Mouse (Mus musculus): ENCODE results near the gene Abcf2. TPM values are rescaled to one million over a fixed set of nuclear protein-coding genes. Genes with fewer than 3 reads are reported as not detected.
A peak's percentile ranks its signal among the peaks of the same experiment; 100 is the strongest.

Abcf2 gene
- polyA plus RNA-seq, 1 experiment from 2014 or later, result 57.4 TPM

DNA sequence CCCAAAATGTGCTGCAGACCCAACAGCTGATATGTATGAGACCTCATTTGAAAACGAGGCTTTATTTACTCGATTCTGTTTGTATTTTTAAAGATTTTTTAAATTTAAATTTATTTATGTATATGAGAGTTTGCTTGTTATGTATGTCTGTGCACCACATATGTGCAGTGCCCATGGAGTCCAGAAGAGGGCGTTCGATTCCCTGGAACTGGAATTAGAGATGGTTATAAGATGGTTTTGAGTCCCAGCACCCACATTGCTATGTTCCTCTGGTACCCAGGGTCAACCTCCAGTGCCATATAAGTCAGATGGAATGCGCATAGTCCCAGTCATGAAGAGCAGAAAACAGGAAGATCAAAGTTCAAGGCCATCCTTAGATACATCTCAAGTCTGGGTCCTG, 43.0 kb downstream of the Abcf2 start:
- Histone ChIP-seq H3K9ac (ENCODE audit: low read length) (no peak overlapping the region), H3K4me1 (ENCODE audit: control insufficient read depth in 2 of 2, insufficient read depth in 2 of 2, low read length in 2 of 2) (0 out of 4 replicates have a peak, but pooled peaks cover 0 to 1% of the 10 kb centered on the region in 2 experiments), H3K9me3 (ENCODE audit: control insufficient read depth, low read length) (no peaks in the 10 kb centered on the region), H3K27me3 (ENCODE audit: control insufficient read depth, insufficient read depth, low read length) (peaks cover 25% of the 10 kb centered on the region), H3K27ac (replicated peaks in 1 of 2; ENCODE audit: control insufficient read depth in 1 of 2, insufficient read depth in 1 of 2, low read depth in 2 of 2, low read length in 2 of 2) (no peak overlapping the region), H3K4me2 (ENCODE audit: low read length) (no peak overlapping the region), H3K36me3 (ENCODE audit: control insufficient read depth, insufficient read depth, low read length) (no peaks in the 10 kb centered on the region; the same call in 1 of the 2 replicates), H3K4me3 (ENCODE audit: control insufficient read depth in 1 of 2, insufficient read depth in 1 of 2, low read depth in 1 of 2, low read length in 2 of 2) (no peak overlapping the region)
- 45% methylated on average over 5 of the region's 5 CpGs for WGBS
- no peak for ATAC-seq (ENCODE audit: insufficient number of reproducible peaks, insufficient read depth, low FRiP score, low read depth)

DNA sequence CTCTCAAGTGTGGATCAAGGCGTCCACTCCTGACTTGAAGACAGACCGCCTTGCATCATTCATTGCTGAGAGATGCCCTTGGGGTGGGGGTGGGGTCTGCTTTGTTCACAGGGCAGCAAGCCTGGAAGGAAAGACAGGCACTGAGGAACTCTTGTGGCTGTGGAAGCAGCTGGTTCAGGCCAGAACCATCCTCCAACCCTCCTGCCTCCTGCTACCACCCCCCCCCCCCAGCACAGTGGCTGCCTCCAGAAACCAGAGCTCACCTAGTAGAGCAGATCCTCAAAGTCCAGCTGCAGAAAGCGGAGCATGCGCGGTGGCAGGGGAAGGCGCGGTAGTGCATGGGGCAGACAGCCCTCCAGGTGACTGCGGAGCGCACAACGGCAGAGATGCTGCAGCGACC, 43.9 kb downstream of the Abcf2 start:
- Histone ChIP-seq H3K27me3 (ENCODE audit: control insufficient read depth, insufficient read depth, low read length) (peaks cover 34% of the 10 kb centered on the region), H3K36me3 (ENCODE audit: control insufficient read depth, insufficient read depth, low read length) (no peaks in the 10 kb centered on the region; the same call in 1 of the 2 replicates), H3K9me3 (ENCODE audit: control insufficient read depth, low read length) (no peaks in the 10 kb centered on the region), H3K9ac (ENCODE audit: low read length) (no peak overlapping the region), H3K27ac (replicated peaks in 1 of 2; ENCODE audit: control insufficient read depth in 1 of 2, insufficient read depth in 1 of 2, low read depth in 2 of 2, low read length in 2 of 2) (no peak overlapping the region), H3K4me2 (ENCODE audit: low read length) (no peak overlapping the region), H3K4me3 (ENCODE audit: control insufficient read depth in 1 of 2, insufficient read depth in 1 of 2, low read depth in 1 of 2, low read length in 2 of 2) (no peak overlapping the region), H3K4me1 (ENCODE audit: control insufficient read depth in 2 of 2, insufficient read depth in 2 of 2, low read length in 2 of 2) (no peaks in the 10 kb centered on the region)
- no peak for ATAC-seq (ENCODE audit: insufficient number of reproducible peaks, insufficient read depth, low FRiP score, low read depth)
- 61% methylated on average over 11 of the region's 11 CpGs for WGBS

- Histone ChIP-seq H3K36me3 (ENCODE audit: control insufficient read depth, insufficient read depth, low read length) (no peaks in the 10 kb centered on the region), H3K4me3 (ENCODE audit: control insufficient read depth in 1 of 2, insufficient read depth in 1 of 2, low read depth in 1 of 2, low read length in 2 of 2) (no peak overlapping the region), H3K4me1 (ENCODE audit: control insufficient read depth in 2 of 2, insufficient read depth in 2 of 2, low read length in 2 of 2) (peaks cover 2 to 12% of the 10 kb centered on the region in 2 experiments; a peak in 3 of 4 replicates), H3K4me2 (ENCODE audit: low read length) (no peak overlapping the region), H3K9ac (ENCODE audit: low read length) (no peak overlapping the region), H3K27me3 (ENCODE audit: control insufficient read depth, insufficient read depth, low read length) (peaks cover 65% of the 10 kb centered on the region), H3K9me3 (ENCODE audit: control insufficient read depth, low read length) (no peaks in the 10 kb centered on the region), H3K27ac (replicated peaks in 1 of 2; ENCODE audit: control insufficient read depth in 1 of 2, insufficient read depth in 1 of 2, low read depth in 2 of 2, low read length in 2 of 2) (no peak overlapping the region)
- ATAC-seq (ENCODE audit: insufficient number of reproducible peaks, insufficient read depth, low FRiP score, low read depth), result peak; percentile 48
- 19% methylated on average over 24 of the region's 24 CpGs for WGBS
These were observed 47.1 kb downstream of the Abcf2 start for GRCm38 (mm10) chr5:24530042-24530689.

DNA sequence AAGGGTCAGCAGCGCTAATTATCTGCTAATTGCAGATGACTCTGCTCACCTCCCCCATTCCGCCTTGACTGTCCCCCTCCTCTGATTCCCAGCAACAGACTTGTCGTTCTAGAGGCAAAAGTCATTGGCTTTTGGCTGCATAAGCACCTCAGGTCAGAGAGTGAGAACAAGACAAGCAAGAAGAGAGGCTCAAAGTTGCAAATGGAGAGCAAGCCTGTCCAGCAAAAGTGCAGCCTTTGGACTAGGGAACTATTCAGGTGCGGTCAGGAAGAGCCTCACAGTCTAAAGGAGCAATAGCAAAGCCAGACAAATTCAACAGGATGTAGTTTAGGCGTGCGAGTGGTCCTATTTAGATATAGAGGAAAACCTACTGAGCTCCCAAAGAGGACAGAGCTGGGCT, 49.5 kb downstream of the Abcf2 start:
- ATAC-seq (ENCODE audit: insufficient number of reproducible peaks, insufficient read depth, low FRiP score, low read depth), result no peak
- H3K4me3 ChIP-seq (ENCODE audit: control insufficient read depth in 1 of 2, insufficient read depth in 1 of 2, low read depth in 1 of 2, low read length in 2 of 2), result no peak overlapping the region
- 19% methylated on average over 6 of the region's 6 CpGs for WGBS
- peaks cover 87% of the 10 kb centered on the region for H3K27me3 ChIP-seq (ENCODE audit: control insufficient read depth, insufficient read depth, low read length)
- no peak overlapping the region for H3K9ac ChIP-seq (ENCODE audit: low read length)
- no peak overlapping the region for H3K4me2 ChIP-seq (ENCODE audit: low read length)
- H3K9me3 ChIP-seq (ENCODE audit: control insufficient read depth, low read length), result no peaks in the 10 kb centered on the region
- no peaks in the 10 kb centered on the region for H3K36me3 ChIP-seq (ENCODE audit: control insufficient read depth, insufficient read depth, low read length)
- H3K4me1 ChIP-seq (ENCODE audit: control insufficient read depth in 2 of 2, insufficient read depth in 2 of 2, low read length in 2 of 2), result peaks cover 2 to 12% of the 10 kb centered on the region in 2 experiments; a peak in 3 of 4 replicates
- no peak overlapping the region for H3K27ac ChIP-seq (replicated peaks in 1 of 2; ENCODE audit: control insufficient read depth in 1 of 2, insufficient read depth in 1 of 2, low read depth in 2 of 2, low read length in 2 of 2)

DNA sequence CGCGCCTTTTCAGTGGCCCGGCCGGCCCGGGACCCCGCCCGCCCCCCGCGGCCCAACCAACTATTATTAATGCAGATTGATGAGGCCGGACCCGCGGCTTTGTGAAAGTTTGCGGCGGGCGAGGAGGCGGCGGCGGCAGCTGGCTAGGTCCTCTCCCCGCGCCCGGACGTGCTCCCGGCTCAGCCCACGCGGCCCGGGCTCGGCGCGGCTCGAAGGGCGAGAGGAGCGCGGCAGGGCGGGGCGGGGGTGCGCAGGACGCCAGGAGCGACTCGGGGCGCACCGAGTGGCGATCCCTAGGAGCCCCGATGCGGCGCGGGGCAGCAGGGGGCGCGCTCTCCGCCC, 50.4 kb downstream of the Abcf2 start, which contains the start of gene Gbx1:
TSS of gene Gbx1 (minus strand) at position 314 of the 342 bp plus-strand sequence.
- peaks cover 2 to 12% of the 10 kb centered on the region in 2 experiments; a peak in 3 of 4 replicates for H3K4me1 ChIP-seq (ENCODE audit: control insufficient read depth in 2 of 2, insufficient read depth in 2 of 2, low read length in 2 of 2)
- H3K9ac ChIP-seq (ENCODE audit: low read length), result peak within 1 kb of the TSS; percentile 48; the same call in 1 of the 2 replicates
- H3K36me3 ChIP-seq (ENCODE audit: control insufficient read depth, insufficient read depth, low read length), result no peaks in the 10 kb centered on the region
- under 1% methylated on average over 31 of the region's 49 CpGs for WGBS
- H3K4me2 ChIP-seq (ENCODE audit: low read length), result peak within 1 kb of the TSS; percentile 78
- H3K27ac ChIP-seq (replicated peaks in 1 of 2; ENCODE audit: control insufficient read depth in 1 of 2, insufficient read depth in 1 of 2, low read depth in 2 of 2, low read length in 2 of 2), result no peak within 1 kb of the TSS
- H3K9me3 ChIP-seq (ENCODE audit: control insufficient read depth, low read length), result no peaks in the 10 kb centered on the region
- H3K27me3 ChIP-seq (ENCODE audit: control insufficient read depth, insufficient read depth, low read length), result peaks cover 95% of the 10 kb centered on the region
- peak within 1 kb of the TSS; percentile 29 to 42; a peak in 3 of 4 replicates for H3K4me3 ChIP-seq (ENCODE audit: control insufficient read depth in 1 of 2, insufficient read depth in 1 of 2, low read depth in 1 of 2, low read length in 2 of 2)
- ATAC-seq (ENCODE audit: insufficient number of reproducible peaks, insufficient read depth, low FRiP score, low read depth), result 0 out of 2 replicates have a peak, but pooled peaks have one; percentile 9

DNA sequence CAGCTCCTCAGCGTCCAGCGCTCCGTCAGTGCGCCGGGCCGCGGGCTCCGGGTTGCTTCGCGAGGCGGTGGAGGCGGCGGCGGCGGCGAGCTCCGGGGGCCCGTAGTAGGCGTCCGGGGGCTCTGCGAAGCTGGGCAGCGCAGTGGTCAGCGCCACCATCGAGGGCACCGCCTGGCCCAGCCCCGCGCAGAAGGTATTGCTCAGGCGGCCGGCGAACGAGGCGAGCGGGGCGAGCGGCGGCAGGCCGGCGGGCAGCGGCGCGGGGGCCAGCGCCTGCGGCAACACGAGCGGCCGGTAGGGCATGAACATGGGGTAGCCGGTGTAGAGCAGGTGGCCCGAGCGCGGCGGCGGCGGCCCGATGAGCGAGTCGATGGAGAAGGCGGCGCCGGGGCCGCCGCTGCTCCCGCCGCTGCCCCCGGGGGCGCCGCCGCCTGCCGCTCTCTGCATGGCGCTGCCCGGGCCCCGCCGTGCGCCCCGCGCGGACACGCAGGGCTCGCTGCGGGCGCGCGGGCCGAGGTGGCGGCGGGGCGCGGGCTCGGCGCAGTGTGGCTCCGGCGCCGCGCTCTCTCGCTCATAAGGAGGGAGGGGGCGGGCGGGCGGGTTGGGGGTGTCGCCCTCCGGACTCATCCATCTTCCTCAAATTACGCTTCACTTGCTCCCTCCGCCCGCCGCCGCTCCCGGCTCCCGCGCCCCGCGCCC, 50.9 kb downstream of the Abcf2 start:
- peak overlapping the region; percentile 48; the same call in 1 of the 2 replicates for H3K9ac ChIP-seq (ENCODE audit: low read length)
- under 1% methylated on average over 90 of the region's 109 CpGs for WGBS
- ATAC-seq (ENCODE audit: insufficient number of reproducible peaks, insufficient read depth, low FRiP score, low read depth), result no peak

DNA sequence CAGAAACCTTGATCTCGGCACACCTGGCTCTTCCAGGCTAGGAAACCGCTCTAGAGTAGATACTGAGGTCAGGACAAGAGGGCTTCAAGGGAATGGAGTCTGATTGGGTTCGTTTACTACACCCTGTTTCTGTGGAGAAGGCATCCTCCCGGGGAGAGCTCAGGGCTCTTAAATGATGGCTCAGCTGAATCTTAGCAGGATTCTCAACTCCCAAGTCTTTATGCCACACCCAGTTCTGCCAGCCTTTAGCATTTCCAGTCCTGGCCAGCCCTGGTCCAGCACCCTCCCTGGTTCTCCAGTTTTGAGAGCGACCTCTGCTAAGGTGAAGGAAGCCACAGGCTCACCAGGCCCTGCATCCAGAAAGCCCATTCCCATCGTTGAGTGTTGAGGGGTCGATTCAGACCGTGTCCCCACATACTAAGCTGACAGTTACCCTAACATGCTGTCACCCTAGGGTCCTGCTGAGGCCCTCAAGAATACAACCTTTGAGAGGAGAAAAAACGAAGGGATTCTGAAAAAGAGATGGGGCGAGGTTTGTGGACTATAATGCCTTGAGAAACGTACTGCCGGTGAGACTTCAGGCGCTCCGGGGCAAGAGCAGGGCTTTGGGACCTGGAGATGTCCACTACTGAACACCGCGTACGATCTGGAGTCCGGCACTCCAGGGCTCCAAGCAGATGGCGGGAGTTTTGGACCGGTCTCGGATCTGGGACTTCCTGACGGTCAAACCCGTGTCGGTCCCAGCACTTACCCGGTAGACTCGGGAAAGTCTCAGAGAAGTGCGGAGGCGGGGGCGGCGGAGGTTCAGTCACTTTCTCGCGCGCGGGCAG, 51.7 kb downstream of the Abcf2 start:
- ATAC-seq (ENCODE audit: insufficient number of reproducible peaks, insufficient read depth, low FRiP score, low read depth), result no peak
- 4% methylated on average over 34 of the region's 34 CpGs for WGBS
- H3K9me3 ChIP-seq (ENCODE audit: control insufficient read depth, low read length), result no peaks in the 10 kb centered on the region
- H3K4me1 ChIP-seq (ENCODE audit: control insufficient read depth in 2 of 2, insufficient read depth in 2 of 2, low read length in 2 of 2), result peaks cover 2 to 12% of the 10 kb centered on the region in 2 experiments; a peak in 3 of 4 replicates
- no peak overlapping the region for H3K27ac ChIP-seq (replicated peaks in 1 of 2; ENCODE audit: control insufficient read depth in 1 of 2, insufficient read depth in 1 of 2, low read depth in 2 of 2, low read length in 2 of 2)
- peak overlapping the region; percentile 48; the same call in 1 of the 2 replicates for H3K9ac ChIP-seq (ENCODE audit: low read length)
- peak overlapping the region; percentile 29 to 42; a peak in 3 of 4 replicates for H3K4me3 ChIP-seq (ENCODE audit: control insufficient read depth in 1 of 2, insufficient read depth in 1 of 2, low read depth in 1 of 2, low read length in 2 of 2)
- peak overlapping the region; percentile 78 for H3K4me2 ChIP-seq (ENCODE audit: low read length)
- H3K36me3 ChIP-seq (ENCODE audit: control insufficient read depth, insufficient read depth, low read length), result no peaks in the 10 kb centered on the region
- H3K27me3 ChIP-seq (ENCODE audit: control insufficient read depth, insufficient read depth, low read length), result peaks cover 91% of the 10 kb centered on the region

More for the DNA sequence above, 50.9 kb downstream of the Abcf2 start:
- Histone ChIP-seq H3K4me1 (ENCODE audit: control insufficient read depth in 2 of 2, insufficient read depth in 2 of 2, low read length in 2 of 2) (peaks cover 2 to 12% of the 10 kb centered on the region in 2 experiments; a peak in 3 of 4 replicates), H3K36me3 (ENCODE audit: control insufficient read depth, insufficient read depth, low read length) (no peaks in the 10 kb centered on the region), H3K9me3 (ENCODE audit: control insufficient read depth, low read length) (no peaks in the 10 kb centered on the region), H3K4me3 (ENCODE audit: control insufficient read depth in 1 of 2, insufficient read depth in 1 of 2, low read depth in 1 of 2, low read length in 2 of 2) (peak overlapping the region; percentile 29 to 42; a peak in 3 of 4 replicates), H3K27ac (replicated peaks in 1 of 2; ENCODE audit: control insufficient read depth in 1 of 2, insufficient read depth in 1 of 2, low read depth in 2 of 2, low read length in 2 of 2) (no peak overlapping the region), H3K27me3 (ENCODE audit: control insufficient read depth, insufficient read depth, low read length) (peaks cover 96% of the 10 kb centered on the region), H3K4me2 (ENCODE audit: low read length) (peak overlapping the region; percentile 78)
